Mouse (Mus musculus): ENCODE measurements around the gene Cfap99.

GRCm38 (mm10) chr5:34340246-34340645, 51.8 kb downstream of the Cfap99 start:
- TF ChIP-seq GATA1 (IDR thresholded peaks at IDR 0.05; ENCODE audit: borderline replicate concordance, low read length) (no peak), FLI1 (IDR thresholded peaks at IDR 0.05; ENCODE audit: low read length) (no peak)
